Mouse (Mus musculus): ENCODE data around the gene Alk. TPM values are rescaled to one million over a fixed set of nuclear protein-coding genes. Genes with fewer than 3 reads are reported as not detected.

Gene Alk
- total RNA-seq, 2 experiments from 2014 or later, result 7.4 to 9.1 TPM

GRCm38 (mm10) chr17:72168152-72168551 is 436.3 kb downstream of the Alk start:
- intact Hi-C loops (cut with DNase I), result no loop called here
- DNase-seq, result no peak

GRCm38 (mm10) chr17:72158857-72159385 is 445.5 kb downstream of the Alk start:
- intact Hi-C loops (cut with DNase I), result no loop called here

GRCm38 (mm10) chr17:72157830-72158629 is 446.4 kb downstream of the Alk start:
- DNase-seq, result no peak
- intact Hi-C loops (cut with DNase I), result no loop called here

More at GRCm38 (mm10) chr17:72158857-72159385, 445.5 kb downstream of the Alk start:
- no peak for DNase-seq

- intact Hi-C loops (cut with DNase I), result no loop called here
- no peak for DNase-seq
These were observed 451.4 kb downstream of the Alk start for GRCm38 (mm10) chr17:72153038-72153437.

- no peak for DNase-seq
- intact Hi-C loops (cut with DNase I), result no loop called here
These were observed 459.4 kb downstream of the Alk start for GRCm38 (mm10) chr17:72144946-72145598.

GRCm38 (mm10) chr17:72144461-72144860 is 460.0 kb downstream of the Alk start:
- DNase-seq, result no peak
- intact Hi-C loops (cut with DNase I), result no loop called here

- intact Hi-C loops (cut with DNase I), result no loop called here
- no peak for DNase-seq
These were observed 472.1 kb downstream of the Alk start for GRCm38 (mm10) chr17:72132140-72132911.

- intact Hi-C loops (cut with DNase I), result no loop called here
- no peak for DNase-seq
These were observed 482.8 kb downstream of the Alk start for GRCm38 (mm10) chr17:72121660-72122059.

GRCm38 (mm10) chr17:72120278-72120677 is 484.1 kb downstream of the Alk start:
- DNase-seq, result no peak
- intact Hi-C loops (cut with DNase I), result no loop called here

GRCm38 (mm10) chr17:72118376-72118775 is 486.1 kb downstream of the Alk start:
- intact Hi-C loops (cut with DNase I), result no loop called here
- DNase-seq, result peak; percentile 36

- intact Hi-C loops (cut with DNase I), result no loop called here
These were observed 489.0 kb downstream of the Alk start for GRCm38 (mm10) chr17:72115271-72115944.

GRCm38 (mm10) chr17:72112004-72112403 is 492.4 kb downstream of the Alk start:
- no peak for DNase-seq
- intact Hi-C loops (cut with DNase I), result no loop called here

More at GRCm38 (mm10) chr17:72115271-72115944, 489.0 kb downstream of the Alk start:
- DNase-seq, result no peak

GRCm38 (mm10) chr17:72111528-72111927 is 492.9 kb downstream of the Alk start:
- DNase-seq, result no peak
- intact Hi-C loops (cut with DNase I), result no loop called here

GRCm38 (mm10) chr17:72087261-72087703 is 517.1 kb downstream of the Alk start:
- DNase-seq, result peak; percentile 30
- intact Hi-C loops (cut with DNase I), result no loop called here

- no peak for DNase-seq
- intact Hi-C loops (cut with DNase I), result no loop called here
These were observed 523.0 kb downstream of the Alk start for GRCm38 (mm10) chr17:72081396-72081795.

GRCm38 (mm10) chr17:72076306-72076921 is 528.0 kb downstream of the Alk start:
- DNase-seq, result peak; percentile 49
- intact Hi-C loops (cut with DNase I), result no loop called here

GRCm38 (mm10) chr17:72071871-72072270 is 532.6 kb downstream of the Alk start:
- no peak for DNase-seq
- intact Hi-C loops (cut with DNase I), result no loop called here

GRCm38 (mm10) chr17:72068176-72068575 is 536.3 kb downstream of the Alk start:
- intact Hi-C loops (cut with DNase I), result no loop called here
- DNase-seq, result peak; percentile 10

GRCm38 (mm10) chr17:72062978-72063377 is 541.4 kb downstream of the Alk start:
- intact Hi-C loops (cut with DNase I), result loop anchor here (1.0 kb wide), 1 partner anchor 25 kb away; no protein-coding TSS in a partner anchor
- no peak for DNase-seq

- no peak for DNase-seq
- intact Hi-C loops (cut with DNase I), result no loop called here
These were observed 545.1 kb downstream of the Alk start for GRCm38 (mm10) chr17:72059312-72059711.

Measured in left cerebral cortex, postnatal 4 days (tissue).